Mouse (Mus musculus) megakaryocyte, embryonic 14.5 days (primary cell): ENCODE measurements around the gene Ccdc14.

Experiments
- FLI1 ChIP-seq: IDR thresholded peaks from 2 replicates; pipeline ENCODE4 v1.6.1; 2012; ENCODE audit warnings: low read length, inconsistent platforms, mixed read lengths
- GATA1 ChIP-seq: IDR thresholded peaks from 3 replicates; pipeline ENCODE4 v1.6.1; 2012; ENCODE audit warnings: mixed read lengths, low read length, inconsistent platforms, borderline replicate concordance

DNA sequence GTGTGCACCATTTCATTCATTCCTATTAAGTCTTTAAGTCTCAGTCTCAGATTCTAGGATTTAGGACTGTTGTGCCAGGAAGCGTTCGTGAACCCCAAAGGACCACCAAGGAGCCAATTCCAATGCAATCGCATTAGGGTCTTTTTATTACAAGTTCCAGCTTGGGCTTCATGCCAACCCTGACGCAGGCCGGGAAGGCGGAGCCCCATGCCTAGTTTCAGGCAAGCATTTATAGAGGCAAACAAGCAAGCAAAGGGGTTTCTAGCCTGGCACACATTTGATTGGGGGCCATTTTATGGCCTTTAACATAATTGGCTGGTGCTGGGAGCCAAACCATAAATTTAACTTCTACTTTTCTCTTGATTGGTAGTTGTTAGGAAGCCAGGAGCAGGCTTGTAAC, 16.1 kb upstream of the Ccdc14 start:
- TF ChIP-seq GATA1 = no peak
- no peak for TF ChIP-seq FLI1
